Mouse (Mus musculus): ENCODE data around the gene Mtfp1. TPM values are rescaled to one million over a fixed set of nuclear protein-coding genes. Genes with fewer than 3 reads are reported as not detected.

The Mtfp1 gene
- polyA plus RNA-seq, 1 experiment = 0.49 TPM

DNA sequence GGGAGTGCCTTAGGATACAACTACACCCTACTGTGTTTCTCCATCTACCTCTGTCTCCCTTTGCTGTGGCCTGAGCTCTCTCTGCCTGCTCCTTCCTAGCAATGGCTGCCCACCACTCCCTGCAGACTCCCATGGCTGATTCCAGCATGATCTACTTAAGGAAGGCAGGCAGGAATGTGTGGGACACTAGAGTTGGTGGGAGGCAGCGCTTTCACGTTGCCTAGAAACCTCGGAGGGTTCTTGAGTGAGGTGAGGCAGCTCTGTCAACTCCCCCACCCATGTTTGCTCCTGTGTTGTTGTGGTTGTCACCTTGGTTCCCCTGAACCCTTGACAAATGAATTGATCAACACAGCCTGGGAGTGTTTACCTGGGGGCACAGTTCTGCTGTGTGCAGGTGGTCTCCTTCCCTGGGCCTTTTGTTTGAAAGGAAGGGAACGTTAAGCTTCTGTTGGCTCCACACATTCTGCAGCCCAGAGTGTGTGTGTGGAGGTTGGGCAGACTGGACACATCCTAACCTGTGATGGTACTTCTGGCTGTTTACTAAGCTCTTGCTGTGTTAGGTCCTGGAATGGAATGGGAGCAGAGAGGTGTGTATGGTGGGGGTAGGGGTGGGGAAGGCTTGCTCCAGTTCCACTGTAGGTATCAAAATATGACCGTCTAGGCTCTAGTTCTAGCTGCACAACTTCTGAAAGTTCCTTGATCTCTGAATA is 34.2 kb downstream of the Mtfp1 start:
- Histone ChIP-seq H3K27ac (ENCODE audit: insufficient read depth, low read length) (no peak overlapping the region), H3K4me1 (ENCODE audit: control insufficient read depth, insufficient read depth, low read length) (no peaks in the 10 kb centered on the region), H3K4me3 (ENCODE audit: insufficient read depth, low read length) (no peak overlapping the region)
- TF ChIP-seq CTCF (IDR thresholded peaks at IDR 0.05; ENCODE audit: borderline replicate concordance, insufficient read depth, low read length) = no peak
- TF ChIP-seq POLR2A (IDR thresholded peaks at IDR 0.05; ENCODE audit: low read depth, low read length) = no peak

DNA sequence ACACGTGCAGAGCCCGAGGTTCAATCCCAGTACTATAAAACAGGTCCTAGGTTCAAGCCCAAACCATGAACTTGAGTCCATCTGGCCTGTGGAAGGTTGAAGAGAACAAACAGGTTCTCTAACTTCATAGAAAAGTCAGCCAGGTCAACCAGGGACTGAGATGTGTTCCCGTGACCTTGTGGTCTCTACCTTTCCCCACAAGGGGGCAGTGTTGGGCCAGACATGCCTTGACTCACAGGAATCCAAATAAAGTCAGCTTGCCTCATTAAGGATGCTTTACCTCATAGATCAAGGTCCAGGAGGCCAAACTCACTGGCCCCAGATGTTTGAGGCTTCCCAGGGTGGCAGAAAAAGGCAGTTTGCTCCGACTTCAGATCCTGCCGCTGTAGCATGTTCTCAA is 41.7 kb downstream of the Mtfp1 start:
- Histone ChIP-seq H3K27ac (ENCODE audit: insufficient read depth, low read length) (no peak overlapping the region), H3K4me3 (ENCODE audit: insufficient read depth, low read length) (no peak overlapping the region), H3K4me1 (ENCODE audit: control insufficient read depth, insufficient read depth, low read length) (no peaks in the 10 kb centered on the region)
- TF ChIP-seq CTCF (IDR thresholded peaks at IDR 0.05; ENCODE audit: borderline replicate concordance, insufficient read depth, low read length) (peak; percentile 80; the same call in 1 of the 2 replicates), POLR2A (IDR thresholded peaks at IDR 0.05; ENCODE audit: low read depth, low read length) (no peak)

DNA sequence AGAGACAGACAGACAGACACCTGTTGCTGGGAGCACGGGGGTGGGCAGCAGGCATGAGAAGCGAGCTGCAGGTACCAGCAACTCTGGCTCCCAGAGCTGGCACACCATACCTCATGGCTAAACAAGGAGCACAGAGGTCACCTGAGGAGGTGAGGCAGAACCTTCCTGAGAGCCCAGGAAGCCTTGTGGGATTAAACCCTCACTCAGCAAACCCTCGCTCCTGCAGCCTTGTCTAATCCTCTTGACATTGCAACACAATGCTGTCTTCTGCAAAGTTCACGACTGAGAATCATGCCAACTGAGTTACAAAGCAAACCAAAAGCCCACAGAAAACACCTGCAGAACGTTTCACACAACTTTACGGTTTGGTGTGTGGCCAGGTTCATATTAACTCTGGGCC is 46.8 kb downstream of the Mtfp1 start:
- Histone ChIP-seq H3K4me3 (ENCODE audit: insufficient read depth, low read length) (no peak overlapping the region), H3K4me1 (ENCODE audit: control insufficient read depth, insufficient read depth, low read length) (no peaks in the 10 kb centered on the region), H3K27ac (ENCODE audit: insufficient read depth, low read length) (no peak overlapping the region)
- TF ChIP-seq CTCF (IDR thresholded peaks at IDR 0.05; ENCODE audit: borderline replicate concordance, insufficient read depth, low read length) (no peak), POLR2A (IDR thresholded peaks at IDR 0.05; ENCODE audit: low read depth, low read length) (no peak)

DNA sequence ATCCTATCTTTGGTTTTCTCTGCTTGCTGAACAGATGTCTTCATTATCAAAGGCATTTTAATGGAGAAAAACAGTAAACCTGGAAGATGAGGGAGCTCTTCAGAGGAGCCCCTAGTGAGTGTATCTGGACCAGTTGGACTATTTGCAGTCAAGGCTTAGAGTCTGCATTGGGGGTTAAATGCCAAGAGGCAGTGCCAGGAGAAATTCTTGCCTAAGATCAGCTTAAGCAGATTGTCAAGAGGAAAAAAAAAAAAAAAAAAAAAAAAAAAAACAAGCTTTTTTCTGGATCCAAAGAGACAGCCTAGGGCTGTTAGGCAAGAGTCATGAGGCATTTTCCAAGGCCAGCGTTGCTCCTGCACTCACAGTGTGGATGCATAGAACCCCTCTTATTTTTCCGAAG is 47.5 kb downstream of the Mtfp1 start:
- Histone ChIP-seq H3K27ac (ENCODE audit: insufficient read depth, low read length) (no peak overlapping the region), H3K4me1 (ENCODE audit: control insufficient read depth, insufficient read depth, low read length) (no peaks in the 10 kb centered on the region), H3K4me3 (ENCODE audit: insufficient read depth, low read length) (no peak overlapping the region)
- TF ChIP-seq CTCF (IDR thresholded peaks at IDR 0.05; ENCODE audit: borderline replicate concordance, insufficient read depth, low read length) = no peak

DNA sequence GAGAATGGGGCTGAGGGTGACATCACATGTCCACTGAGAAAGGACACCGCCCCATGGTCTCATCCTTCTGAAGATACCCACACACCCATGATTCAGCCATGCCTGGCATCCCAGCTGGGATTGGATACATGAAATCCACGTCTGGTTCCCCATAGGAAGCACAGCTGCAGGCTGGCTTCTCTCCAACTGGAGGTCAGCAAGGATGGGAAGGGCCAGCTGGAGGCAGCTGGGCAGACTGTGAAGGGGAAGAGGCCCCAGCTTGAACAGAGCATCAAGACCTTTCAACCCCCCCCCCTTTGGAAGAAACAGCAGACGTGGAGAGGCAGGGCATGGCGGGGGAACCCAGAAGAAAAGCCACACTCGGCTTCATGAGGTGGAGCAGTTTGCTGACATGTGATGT is 48.7 kb downstream of the Mtfp1 start:
- no peak for TF ChIP-seq POLR2A (IDR thresholded peaks at IDR 0.05; ENCODE audit: low read depth, low read length)
- no peak for TF ChIP-seq CTCF (IDR thresholded peaks at IDR 0.05; ENCODE audit: borderline replicate concordance, insufficient read depth, low read length)
- Histone ChIP-seq H3K4me3 (ENCODE audit: insufficient read depth, low read length) (no peak overlapping the region), H3K27ac (ENCODE audit: insufficient read depth, low read length) (no peak overlapping the region), H3K4me1 (ENCODE audit: control insufficient read depth, insufficient read depth, low read length) (no peaks in the 10 kb centered on the region)

- no peaks in the 10 kb centered on the region for H3K4me1 ChIP-seq (ENCODE audit: control insufficient read depth, insufficient read depth, low read length)
- TF ChIP-seq CTCF (IDR thresholded peaks at IDR 0.05; ENCODE audit: borderline replicate concordance, insufficient read depth, low read length) (no peak), POLR2A (IDR thresholded peaks at IDR 0.05; ENCODE audit: low read depth, low read length) (no peak)
These were observed 52.2 kb downstream of the Mtfp1 start for GRCm38 (mm10) chr11:4043081-4043480.

More at GRCm38 (mm10) chr11:4043081-4043480, 52.2 kb downstream of the Mtfp1 start:
- H3K27ac ChIP-seq (ENCODE audit: insufficient read depth, low read length) = no peak overlapping the region
- H3K4me3 ChIP-seq (ENCODE audit: insufficient read depth, low read length) = no peak overlapping the region

Other genes with a start within 250 kb of the Mtfp1 start
- gene Osbp2, start 231.5 kb downstream of the Mtfp1 start, polyA plus RNA-seq (2011; ENCODE audit: insufficient read length, low read depth, missing spikeins) = 1.3 and 1.5 TPM in 2 replicates
- 0.68 and 0.86 TPM in 2 replicates for gene 4921536K21Rik, start 200.3 kb downstream of the Mtfp1 start, polyA plus RNA-seq (2011; ENCODE audit: insufficient read length, low read depth, missing spikeins)
- gene Dusp18, start 200.2 kb downstream of the Mtfp1 start, polyA plus RNA-seq (2011; ENCODE audit: insufficient read length, low read depth, missing spikeins) = 11.7 and 12.6 TPM in 2 replicates
- gene Slc35e4, start 180.8 kb downstream of the Mtfp1 start, polyA plus RNA-seq (2011; ENCODE audit: insufficient read length, low read depth, missing spikeins) = 12.0 and 13.1 TPM in 2 replicates
- gene Tcn2, start 163.3 kb downstream of the Mtfp1 start, polyA plus RNA-seq (2011; ENCODE audit: insufficient read length, low read depth, missing spikeins) = 75.4 and 97.1 TPM in 2 replicates
- gene Pes1, start 131.5 kb downstream of the Mtfp1 start, polyA plus RNA-seq (2011; ENCODE audit: insufficient read length, low read depth, missing spikeins) = 146 and 152 TPM in 2 replicates
- not detected in 2 replicates for gene 4930556J24Rik, start 118.7 kb downstream of the Mtfp1 start, polyA plus RNA-seq (2011; ENCODE audit: insufficient read length, low read depth, missing spikeins)
- 0.73 and 0.86 TPM in 2 replicates for gene Gal3st1, start 111.8 kb downstream of the Mtfp1 start, polyA plus RNA-seq (2011; ENCODE audit: insufficient read length, low read depth, missing spikeins)
- not detected in 2 replicates for gene Sec14l4, start 64.0 kb downstream of the Mtfp1 start, polyA plus RNA-seq (2011; ENCODE audit: insufficient read length, low read depth, missing spikeins)
- not detected in 2 replicates for gene Sec14l3, start 30.6 kb downstream of the Mtfp1 start, polyA plus RNA-seq (2011; ENCODE audit: insufficient read length, low read depth, missing spikeins)
- 1.8 and 2.5 TPM in 2 replicates for gene Sec14l2, start 28.0 kb upstream of the Mtfp1 start, polyA plus RNA-seq (2011; ENCODE audit: insufficient read length, low read depth, missing spikeins)
- 16.4 and 19.6 TPM in 2 replicates for gene Rnf215, start 39.8 kb upstream of the Mtfp1 start, polyA plus RNA-seq (2011; ENCODE audit: insufficient read length, low read depth, missing spikeins)
- 9.2 and 9.4 TPM in 2 replicates for gene Ccdc157, start 64.8 kb upstream of the Mtfp1 start, polyA plus RNA-seq (2011; ENCODE audit: insufficient read length, low read depth, missing spikeins)
- 42.5 and 46.8 TPM in 2 replicates for gene Sf3a1, start 64.9 kb upstream of the Mtfp1 start, polyA plus RNA-seq (2011; ENCODE audit: insufficient read length, low read depth, missing spikeins)
- gene Tbc1d10a, start 91.3 kb upstream of the Mtfp1 start, polyA plus RNA-seq (2011; ENCODE audit: insufficient read length, low read depth, missing spikeins) = 18.3 and 20.7 TPM in 2 replicates
- gene Castor1, start 122.8 kb upstream of the Mtfp1 start, polyA plus RNA-seq (2011; ENCODE audit: insufficient read length, low read depth, missing spikeins) = 13.9 and 19.1 TPM in 2 replicates
- gene Osm, start 141.0 kb upstream of the Mtfp1 start, polyA plus RNA-seq (2011; ENCODE audit: insufficient read length, low read depth, missing spikeins) = not detected in 2 replicates
- 17.0 and 20.3 TPM in 2 replicates for gene Lif, start 162.1 kb upstream of the Mtfp1 start, polyA plus RNA-seq (2011; ENCODE audit: insufficient read length, low read depth, missing spikeins)